Mouse (Mus musculus) cerebellum, postnatal 14 days (tissue): ENCODE data around the gene Stk11.
"Not testable (repeated sequence)": the region's sequence is repeated elsewhere in the genome, so short reads cannot be mapped to it uniquely, and the experiment has no call there.

Experiments
- DNase-seq, 2 experiments: peaks; one replicate each; pipeline ENCODE4 v3.0.0; 2021; ENCODE audit warnings: mixed read lengths in 2 of 2

Stk11 gene

DNA sequence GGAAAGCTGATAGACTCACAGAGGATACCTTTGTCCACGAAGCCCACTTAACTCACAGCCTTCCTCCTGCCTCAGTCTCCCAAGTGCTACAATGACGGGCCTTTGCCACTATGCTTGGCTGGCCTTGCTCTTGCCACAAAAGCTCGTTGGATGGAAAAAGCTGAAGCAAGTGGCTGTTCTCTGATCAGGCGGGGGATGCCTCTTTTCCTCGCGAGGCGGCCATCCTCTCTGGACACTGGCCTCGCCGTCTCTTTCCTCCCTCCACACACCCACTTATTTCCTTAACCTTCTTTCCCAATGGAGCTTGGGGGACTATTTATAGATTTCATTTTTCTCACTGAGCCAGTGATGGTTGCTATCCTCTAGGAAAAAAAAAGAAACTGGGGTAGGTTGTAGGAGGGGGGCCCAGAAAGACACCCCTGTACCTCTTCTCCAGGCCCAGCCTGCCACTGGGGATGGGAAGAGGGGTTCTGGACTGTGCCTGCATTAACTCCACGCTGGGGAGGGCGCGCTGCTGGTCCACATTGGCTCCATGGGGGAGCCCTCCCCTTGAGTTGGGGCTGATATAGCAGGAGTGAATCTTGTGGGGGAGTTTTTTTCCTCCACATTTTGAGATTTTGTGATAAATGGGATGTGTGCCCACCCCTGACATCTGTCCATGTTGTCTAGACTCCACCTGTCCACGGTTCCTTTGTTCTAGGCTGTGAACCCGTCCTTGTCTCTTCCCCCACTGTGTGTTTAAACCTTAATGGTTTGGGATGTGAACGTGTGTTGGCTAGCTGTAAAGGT is 41.7 kb downstream of the Stk11 start:
- DNase-seq, result no peak

DNA sequence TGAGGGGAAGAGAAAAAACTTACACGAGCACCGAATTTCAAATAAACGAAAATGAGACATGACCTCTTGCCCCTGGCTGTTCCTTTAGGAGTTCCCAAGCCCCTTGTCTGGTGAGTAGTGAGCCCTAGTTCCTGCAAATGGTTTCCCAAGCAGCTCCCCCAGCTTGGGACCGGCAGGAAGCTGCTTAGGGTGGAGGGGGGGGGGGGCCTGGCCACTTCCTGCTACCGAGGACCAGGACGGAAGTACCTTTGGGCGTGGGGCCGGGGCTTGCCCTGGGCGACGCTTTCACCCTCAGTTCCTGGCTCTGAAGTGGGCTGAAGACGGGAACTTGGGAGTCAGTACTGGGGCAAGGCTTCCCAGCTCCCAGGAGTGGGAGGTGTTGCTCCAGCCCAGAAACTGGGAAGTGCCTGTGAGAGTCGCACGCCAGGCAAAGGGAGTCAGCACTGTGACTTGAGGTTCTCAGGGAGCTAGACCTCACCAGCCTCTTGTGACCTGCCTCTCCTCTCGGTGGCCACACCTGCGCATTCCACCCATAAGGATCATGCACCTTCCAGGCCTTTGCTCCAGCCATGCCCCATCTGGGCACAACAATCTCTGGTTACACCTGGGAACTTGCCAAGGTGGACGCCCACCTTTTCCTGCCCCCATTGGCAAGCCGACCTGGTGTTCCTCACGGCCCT is 42.8 kb downstream of the Stk11 start:
- DNase-seq, result peak in 1 of 2 experiments; percentile 44

DNA sequence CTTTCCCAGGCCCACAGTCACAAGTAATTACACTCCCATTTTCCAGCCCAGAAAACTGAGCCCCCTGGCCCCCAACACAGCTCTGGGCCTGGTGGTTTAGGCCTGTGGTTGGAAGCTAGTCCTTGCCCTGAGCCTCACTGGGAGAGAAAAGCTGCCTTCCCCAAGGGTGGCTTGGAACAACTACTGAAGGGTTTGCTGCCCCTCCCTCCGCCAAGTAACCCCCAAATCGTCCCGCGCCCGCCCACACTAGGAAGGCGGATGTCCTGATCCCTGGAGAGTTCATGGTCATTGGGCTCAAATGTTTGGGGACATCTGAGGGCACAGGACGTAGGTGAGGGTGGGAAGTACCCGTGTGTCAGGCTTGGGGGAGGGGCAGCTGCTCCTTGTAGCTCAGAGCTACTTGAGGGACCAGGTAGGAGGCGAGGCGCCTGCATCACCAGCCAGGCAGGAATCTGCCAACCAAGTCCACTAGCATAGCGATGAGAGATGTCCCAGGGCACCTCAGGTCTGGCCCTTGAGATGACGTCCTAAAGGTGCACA is 43.5 kb downstream of the Stk11 start:
- DNase-seq, result peak; percentile 65 to 77

DNA sequence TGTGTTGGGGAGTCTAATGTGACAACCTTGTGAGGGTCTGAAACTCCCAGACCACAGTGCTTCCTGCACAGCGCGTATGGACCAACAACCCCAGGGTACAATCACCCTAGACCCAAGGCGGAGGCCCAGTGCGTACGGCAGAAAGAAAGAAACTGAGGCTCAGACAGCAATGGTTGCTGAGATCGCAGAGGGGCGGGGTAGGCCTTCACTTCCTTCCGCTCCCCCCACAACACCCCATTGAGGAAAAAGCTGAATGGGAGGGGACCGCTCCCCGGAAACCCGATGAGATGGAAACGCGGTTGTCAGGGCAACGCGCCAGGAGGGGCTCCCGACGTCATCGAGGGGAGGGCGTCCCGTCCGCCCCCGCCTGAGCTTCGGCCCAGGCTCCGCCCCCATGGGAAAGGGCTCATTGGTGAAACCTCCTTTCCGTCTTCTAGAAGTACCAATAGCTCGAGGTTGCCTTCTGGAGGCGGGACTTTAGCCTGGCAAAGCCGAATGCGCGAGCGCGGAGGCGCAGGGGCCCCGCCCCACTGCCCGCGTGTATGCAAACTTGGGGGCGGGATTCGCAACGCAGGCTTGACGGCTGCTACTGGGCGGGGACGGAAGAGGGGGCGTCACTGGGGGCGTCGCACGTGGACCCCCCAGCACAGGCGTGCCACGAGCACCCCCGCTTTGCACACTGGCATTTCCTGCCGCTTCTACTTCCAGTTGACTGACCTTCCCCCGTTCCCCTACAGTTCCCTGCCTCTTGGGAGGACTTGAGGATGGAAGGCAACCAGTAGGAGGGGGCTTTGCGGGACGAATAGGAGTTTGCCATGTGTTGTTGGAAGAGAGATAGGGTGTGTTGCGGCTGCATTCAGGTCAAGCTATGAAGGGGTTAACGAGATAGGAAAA is 44.2 kb downstream of the Stk11 start:
- DNase-seq, result peak; percentile 99

DNA sequence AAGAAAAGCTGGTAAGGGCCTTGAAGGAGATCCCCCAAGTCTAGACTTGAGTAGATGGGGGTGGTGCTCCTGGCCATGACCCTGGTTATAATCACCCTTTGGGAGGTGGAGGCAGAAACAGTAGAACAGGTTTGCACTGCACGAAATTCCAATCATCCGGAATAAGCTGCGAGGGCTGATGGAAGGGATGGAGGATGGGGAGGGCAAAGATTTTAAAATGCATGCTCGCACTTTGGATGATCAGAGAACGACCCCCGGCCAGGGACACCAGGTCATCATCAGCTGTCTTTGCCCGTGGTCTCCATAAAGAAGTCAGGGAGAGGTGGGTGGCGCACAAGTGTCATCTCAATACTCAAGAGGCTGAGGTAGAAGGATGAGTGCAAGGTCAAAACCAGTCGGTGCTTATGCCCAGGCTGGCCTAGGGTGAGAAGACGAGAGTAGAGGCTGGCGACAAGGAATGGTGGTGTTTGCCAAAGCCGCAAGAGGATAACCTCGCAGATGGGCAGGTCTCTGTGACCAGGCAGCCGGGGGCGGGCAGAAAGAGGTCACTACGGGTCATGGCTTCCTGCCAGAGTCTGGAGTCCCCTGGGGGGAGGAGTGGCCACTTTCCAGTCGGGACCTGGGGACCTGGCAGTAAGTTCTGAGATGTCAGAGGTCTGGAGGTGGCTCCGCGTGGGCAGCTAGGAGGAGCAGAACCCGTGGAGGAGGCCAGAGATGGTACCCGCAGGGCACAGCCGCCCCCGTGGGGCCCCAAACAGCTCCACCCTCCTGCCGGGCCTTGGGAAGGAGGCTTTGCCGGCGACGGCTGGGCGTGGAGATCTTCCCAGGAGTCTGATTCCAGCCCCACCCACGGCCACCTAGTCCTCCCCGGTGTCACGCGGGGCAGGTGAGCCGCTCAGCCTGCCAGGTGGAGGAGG is 45.1 kb downstream of the Stk11 start:
- DNase-seq, result peak; percentile 80 to 89

DNA sequence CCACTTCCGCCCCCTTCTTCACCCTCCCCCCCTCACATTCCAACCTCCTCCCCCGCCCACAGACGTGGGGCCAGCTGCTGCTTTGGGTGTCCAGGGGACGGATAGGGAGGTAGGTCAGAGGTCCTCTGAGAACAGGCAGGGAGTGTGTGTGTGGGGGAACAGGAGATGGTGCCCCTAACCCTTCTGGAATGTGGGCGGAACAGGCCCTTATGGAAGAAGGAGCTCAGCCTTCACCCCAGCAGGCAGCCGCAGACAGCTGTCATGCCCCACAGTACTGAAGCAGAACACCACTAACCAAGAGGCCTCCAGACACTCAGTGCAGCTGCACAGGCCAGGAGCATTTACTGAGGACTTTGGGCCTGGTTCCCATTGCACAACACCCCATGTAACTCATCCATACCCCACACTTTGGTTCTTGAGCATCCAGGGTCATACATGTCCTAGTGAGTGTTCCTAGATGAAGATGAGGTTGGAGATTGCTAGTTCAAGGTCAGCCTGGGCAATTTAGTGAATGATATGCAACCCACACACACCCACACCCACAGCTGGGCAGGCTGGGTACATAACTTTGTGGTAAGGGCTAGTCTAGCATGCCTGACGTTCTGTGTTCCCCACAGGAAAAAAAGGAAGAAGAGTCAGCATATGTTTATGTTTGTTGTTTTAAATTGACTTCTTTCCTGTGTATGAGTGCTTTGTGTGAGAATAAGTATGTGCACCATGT is 46.1 kb downstream of the Stk11 start:
- DNase-seq, result peak in 1 of 2 experiments; percentile 24

DNA sequence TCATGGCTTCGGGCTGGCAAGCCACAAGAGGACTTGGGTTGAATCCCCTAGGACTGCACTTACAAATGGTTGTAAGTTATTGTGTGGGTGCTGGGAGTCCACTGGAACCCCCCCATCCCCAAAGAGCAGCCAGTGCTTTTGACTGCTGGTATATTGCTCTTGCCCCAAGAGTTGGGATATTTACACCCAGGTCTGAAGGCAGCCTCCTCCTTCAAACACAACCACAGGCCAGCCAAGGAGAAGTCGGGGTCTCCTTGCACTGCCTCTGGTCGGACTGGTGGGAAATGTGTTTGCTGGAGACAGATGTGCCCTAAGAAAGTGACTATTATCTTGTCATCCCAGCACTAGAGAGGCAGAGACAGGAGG is 46.6 kb downstream of the Stk11 start:
- no peak for DNase-seq

DNA sequence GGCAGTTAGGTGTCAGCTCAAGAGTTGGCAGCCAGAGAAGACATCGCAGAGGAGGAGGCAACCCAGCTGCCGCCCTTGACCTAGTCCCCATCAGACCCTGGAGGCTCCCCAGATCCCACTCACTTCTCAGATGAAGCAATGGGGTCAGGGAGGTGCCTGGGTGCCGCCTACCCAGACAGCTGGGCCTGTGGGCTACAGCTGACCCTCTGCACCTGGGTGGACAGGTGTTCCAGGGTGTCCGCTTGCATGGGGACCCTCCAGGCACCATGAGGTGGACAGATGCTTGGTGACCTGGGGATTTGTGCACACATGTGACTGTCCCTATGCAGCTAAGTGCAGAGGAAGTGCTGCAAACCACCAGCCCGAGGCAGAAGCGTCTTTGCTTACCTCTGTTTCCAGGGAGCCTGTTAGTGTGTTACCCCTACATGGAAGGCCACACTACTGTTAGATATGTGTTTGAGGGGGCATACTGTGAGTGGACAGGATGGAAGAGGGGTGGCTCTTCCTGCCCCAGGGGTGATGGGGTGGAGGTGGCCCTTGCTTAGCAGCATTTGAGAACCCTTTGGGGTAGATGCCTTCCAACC is 47.2 kb downstream of the Stk11 start:
- no peak for DNase-seq

DNA sequence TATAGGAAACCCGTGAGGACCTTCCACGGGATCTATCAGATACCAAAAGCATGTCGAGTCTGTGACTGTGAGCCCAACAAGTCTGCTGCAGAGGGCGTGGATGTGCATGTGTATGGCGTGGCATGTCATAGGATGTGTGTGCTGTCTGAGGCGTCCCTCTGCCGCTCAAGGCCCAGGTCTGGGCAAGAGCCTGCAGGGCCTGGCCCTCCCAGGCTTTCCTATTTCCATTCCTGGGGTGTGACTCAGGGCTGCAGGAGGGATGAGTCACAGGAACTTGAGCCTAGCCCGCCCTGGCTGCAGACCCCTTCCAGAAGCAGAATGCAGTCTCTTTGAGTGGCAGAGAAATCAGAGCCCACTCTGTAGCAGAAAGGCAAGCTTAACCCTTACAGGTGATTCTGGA is 48.1 kb downstream of the Stk11 start:
- no peak for DNase-seq

DNA sequence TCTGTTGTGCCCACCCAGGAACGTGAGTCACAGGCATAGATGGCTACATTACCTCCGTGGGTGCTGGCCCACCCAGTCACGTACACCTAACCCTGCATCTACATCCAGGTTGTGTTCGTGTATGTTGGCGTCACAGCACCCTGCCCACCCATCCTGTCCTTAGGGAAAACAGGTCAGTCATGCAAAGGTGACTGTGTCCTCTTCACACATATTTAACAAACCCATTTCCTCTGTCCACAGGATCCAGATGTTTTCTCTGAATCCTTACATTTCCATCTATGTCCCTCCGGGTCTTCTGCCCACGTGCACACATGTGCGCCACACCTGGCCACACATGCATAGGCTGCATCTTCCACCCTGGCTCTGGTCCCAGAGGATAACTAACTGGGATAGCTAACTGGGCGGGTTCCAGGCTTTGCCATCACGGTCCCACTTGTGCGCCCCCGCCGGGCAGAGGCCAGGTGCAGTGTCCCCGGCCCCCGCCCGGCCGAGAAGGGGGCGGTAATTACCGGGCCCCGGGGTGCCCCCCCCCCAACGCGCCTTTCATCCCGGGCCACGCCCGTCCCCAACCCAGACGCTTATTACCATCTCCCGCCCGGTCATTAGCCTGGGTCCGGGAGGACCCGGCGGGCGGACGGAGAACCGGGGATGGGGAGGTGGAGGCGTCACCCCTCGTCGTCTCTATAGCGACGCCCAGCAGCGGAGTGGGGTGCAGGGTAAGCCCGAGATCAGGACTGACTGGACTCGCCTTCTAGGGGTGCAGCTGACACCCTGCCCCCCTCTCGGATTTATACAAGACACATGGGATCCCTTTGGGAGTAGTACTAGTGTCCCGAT is 48.8 kb downstream of the Stk11 start:
- DNase-seq, result peak; percentile 64 to 77

DNA sequence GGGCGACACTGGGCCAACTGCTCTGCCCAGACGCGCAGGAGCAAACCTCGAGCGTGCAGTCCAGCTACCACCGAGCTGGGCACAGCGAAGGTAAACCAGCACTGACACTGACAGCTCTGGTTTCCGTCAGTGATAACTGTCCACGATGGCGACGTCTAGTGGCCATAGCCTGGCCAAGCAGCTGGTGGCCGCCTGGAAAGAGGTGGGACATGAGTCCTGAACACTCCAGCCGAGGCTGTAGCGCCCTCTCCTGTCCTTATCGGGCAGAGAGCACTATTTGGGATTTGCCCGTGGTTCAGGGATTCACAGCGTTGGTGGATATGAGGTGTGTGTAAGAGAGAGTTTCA is 49.4 kb downstream of the Stk11 start:
- peak; percentile 99 for DNase-seq

DNA sequence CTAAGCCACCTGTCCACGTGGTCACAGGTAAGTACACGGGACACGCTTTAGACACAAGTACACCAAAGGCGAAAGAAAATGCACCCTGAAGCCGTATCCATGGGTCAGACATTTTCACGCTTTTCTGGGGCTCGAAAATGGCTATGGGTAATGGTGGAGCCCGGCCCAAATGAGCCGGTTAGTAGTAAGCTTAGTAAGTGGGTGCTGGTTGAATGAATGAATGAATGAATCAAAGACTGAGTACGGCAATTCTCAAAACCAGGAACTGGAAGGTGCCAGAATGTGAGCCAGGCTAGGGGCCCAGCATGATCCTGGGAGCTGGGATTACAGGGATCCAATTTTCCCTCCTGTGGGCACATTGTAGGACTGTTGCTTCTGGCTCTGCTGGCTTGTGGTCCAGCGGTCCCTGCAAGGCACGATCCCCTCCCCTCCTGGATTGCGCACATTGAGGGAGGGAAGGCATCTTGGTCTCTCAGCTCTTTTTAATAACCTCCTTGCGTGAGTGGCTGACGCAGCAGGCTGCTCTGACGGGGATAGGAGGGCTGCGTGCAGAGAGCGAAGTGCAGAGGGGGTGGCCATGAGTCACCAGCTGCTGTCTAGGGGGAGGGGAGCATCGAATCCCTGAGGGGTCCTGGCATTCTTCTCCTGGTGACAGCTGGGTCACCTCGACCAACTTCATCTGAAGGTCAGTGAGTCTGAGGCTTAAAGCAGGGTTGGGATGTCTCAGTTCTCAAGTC is 50.0 kb downstream of the Stk11 start, which contains the start of gene Cirbp:
Gene Cirbp (plus strand): TSS at position 594 of the 737 bp plus-strand sequence.
- peak; percentile 60 to 70 for DNase-seq

DNA sequence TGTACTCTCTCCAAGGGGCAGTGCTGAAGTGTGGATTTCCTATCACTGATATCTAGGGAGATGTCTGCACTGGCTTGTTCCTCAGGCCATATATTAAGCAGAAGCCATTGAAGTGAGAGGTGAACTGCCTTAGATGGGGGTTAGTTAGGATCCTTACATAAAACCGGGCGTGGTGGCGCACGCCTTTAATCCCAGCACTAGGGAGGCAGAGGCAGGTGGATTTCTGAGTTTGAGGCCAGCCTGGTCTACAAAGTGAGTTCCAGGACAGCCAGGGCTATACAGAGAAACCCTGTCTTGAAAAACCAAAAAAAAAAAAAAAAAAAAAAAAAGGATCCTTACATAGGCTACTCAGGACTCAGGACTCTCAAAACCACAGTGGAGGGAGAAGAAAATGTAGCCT is 50.5 kb downstream of the Stk11 start:
- DNase-seq, result not testable (repeated sequence)

DNA sequence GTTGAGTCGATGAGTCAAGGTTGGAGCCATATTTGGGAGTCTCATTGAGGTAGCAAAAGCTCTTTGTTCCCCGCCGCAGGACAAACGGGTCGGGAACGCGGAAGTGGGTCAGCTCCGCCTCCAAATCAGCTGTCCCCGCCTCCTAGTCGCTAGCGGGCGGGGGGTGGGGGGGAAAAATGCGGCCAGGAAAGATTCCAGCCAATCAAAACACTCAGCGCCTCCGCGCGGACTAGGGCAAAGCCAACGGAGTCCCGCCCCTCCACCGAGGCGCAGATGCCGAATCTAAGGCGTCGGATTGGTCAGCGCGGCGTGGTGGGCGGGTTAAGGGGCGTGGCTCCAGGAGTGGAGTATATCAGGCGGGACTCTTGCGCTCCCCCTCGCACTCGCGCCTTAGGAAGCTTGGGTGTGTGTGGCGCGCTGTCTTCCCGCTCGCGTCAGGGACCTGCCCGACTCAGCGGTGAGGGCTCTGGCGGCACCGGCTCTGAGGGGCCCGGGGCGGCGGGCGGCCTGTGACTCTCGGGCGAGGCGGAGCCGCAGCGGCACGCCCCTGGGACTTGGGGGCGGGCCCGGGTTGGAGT is 51.9 kb downstream of the Stk11 start:
- DNase-seq, result peak; percentile 100

DNA sequence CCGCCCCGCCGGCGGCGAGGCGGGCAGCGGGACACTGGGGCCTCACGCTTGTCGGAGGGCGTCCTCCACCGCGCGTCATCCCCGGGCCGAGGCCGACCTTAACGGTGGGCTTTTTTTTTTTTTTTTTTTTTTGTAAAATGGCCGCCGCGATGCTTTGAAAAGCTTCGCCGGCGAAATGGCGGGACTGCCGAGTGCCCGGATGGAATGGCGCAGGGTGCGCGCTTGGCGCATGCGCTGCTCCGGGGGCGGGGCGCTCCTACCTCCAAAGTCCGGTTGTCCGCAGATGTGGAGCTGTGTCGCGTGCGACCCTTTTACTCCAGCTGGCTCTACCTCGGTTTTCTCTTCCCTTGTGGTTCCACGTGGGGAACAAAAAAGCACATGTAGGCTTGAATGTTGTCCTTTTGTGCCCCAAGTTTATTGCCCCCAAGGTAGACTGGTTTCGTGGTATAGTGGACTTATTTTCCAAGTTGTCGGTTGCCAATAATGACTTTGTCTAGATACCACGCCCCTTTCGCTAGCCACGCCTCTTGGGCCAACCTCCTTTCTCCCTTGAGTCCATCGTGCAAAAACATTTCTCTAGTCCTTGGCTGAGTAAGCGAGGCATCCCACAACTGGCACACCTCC is 52.5 kb downstream of the Stk11 start:
- peak; percentile 97 for DNase-seq

DNA sequence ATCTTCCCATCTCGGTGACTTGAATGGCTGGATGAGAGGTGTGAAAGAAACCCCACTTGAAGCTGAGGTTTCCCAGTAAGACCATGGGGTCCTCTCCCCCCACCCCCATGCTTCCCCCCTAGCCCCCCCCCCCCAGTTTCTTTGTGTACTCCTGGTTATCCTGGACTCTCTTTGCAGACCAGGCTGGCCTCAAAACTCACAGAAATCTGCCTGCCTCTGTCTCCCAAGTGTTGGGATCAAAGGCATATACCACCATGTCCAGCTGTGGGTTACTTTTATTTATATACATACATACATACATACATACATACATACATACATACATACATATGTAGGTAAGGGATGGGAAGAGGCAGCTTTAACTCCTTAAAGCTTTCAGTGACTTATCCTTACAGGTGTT is 53.5 kb downstream of the Stk11 start:
- no peak for DNase-seq

DNA sequence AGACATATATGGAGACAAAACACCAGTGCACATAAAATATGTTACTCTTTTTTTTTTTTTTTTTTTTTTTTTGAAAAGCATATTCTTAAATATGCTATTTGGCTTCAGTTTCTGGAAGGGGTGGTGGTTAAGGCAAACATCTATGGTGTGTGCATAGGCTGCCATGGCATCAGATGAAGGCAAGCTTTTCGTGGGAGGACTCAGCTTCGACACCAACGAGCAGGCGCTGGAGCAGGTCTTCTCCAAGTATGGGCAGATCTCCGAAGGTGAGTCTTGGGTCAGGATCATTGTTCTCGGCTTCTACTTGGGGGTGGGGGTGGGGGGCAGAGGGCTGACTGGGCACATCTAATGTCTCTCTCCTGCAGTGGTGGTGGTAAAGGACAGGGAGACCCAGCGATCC is 54.0 kb downstream of the Stk11 start:
- no peak for DNase-seq

DNA sequence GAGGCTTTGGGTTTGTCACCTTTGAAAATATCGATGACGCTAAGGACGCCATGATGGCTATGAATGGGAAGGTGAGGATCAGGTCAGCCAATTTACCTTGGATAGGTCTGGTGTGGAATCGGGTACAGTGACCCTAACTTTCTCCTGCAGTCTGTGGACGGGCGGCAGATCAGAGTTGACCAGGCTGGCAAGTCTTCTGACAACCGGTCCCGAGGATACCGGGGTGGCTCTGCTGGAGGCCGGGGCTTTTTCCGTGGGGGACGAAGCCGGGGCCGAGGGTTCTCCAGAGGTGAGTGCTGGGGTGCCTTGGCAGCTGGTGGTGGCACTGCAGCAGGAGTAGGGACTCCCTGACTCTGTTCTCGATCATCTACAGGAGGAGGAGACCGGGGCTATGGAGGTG is 54.4 kb downstream of the Stk11 start:
- peak in 1 of 2 experiments; percentile 22 for DNase-seq
